Mouse (Mus musculus) cerebellum, adult 11-12 months (tissue): ENCODE data around the gene Abcd3.

Experiments used
- DNase-seq: peaks from one replicate; pipeline ENCODE4 v3.0.0; 2022

Abcd3 gene

GRCm38 (mm10) chr3:121814877-121815548, at the start of gene Abcd3:
Gene Abcd3 (minus strand): TSS chr3:121815302.
- peak; percentile 85 for DNase-seq

GRCm38 (mm10) chr3:121859142-121859541, 44.0 kb upstream of the Abcd3 start:
- no peak for DNase-seq

GRCm38 (mm10) chr3:121856131-121856530, 41.0 kb upstream of the Abcd3 start:
- DNase-seq: no peak

- no peak for DNase-seq
Measured at GRCm38 (mm10) chr3:121853781-121854520, 38.8 kb upstream of the Abcd3 start.

GRCm38 (mm10) chr3:121852074-121852826, 37.1 kb upstream of the Abcd3 start:
- no peak for DNase-seq

GRCm38 (mm10) chr3:121851006-121851405, 35.9 kb upstream of the Abcd3 start:
- no peak for DNase-seq

- no peak for DNase-seq
Measured at GRCm38 (mm10) chr3:121850381-121850780, 35.3 kb upstream of the Abcd3 start.

- no peak for DNase-seq
Measured at GRCm38 (mm10) chr3:121847296-121847695, 32.2 kb upstream of the Abcd3 start.

GRCm38 (mm10) chr3:121844658-121845057, 29.6 kb upstream of the Abcd3 start:
- DNase-seq: no peak

- DNase-seq: no peak
Measured at GRCm38 (mm10) chr3:121844013-121844412, 28.9 kb upstream of the Abcd3 start.

GRCm38 (mm10) chr3:121843254-121843653, 28.2 kb upstream of the Abcd3 start:
- no peak for DNase-seq

GRCm38 (mm10) chr3:121842306-121842860, 27.3 kb upstream of the Abcd3 start:
- DNase-seq: no peak

GRCm38 (mm10) chr3:121841412-121842014, 26.4 kb upstream of the Abcd3 start:
- no peak for DNase-seq

GRCm38 (mm10) chr3:121840351-121840750, 25.2 kb upstream of the Abcd3 start:
- DNase-seq: no peak

GRCm38 (mm10) chr3:121834732-121835131, 19.6 kb upstream of the Abcd3 start:
- no peak for DNase-seq

GRCm38 (mm10) chr3:121834250-121834649, 19.1 kb upstream of the Abcd3 start:
- DNase-seq: no peak

GRCm38 (mm10) chr3:121825092-121825491, 10.0 kb upstream of the Abcd3 start:
- no peak for DNase-seq

- DNase-seq: no peak
Measured at GRCm38 (mm10) chr3:121824319-121824718, 9.2 kb upstream of the Abcd3 start.

GRCm38 (mm10) chr3:121822643-121823042, 7.5 kb upstream of the Abcd3 start:
- no peak for DNase-seq

- DNase-seq: no peak
Measured at GRCm38 (mm10) chr3:121821559-121822143, 6.5 kb upstream of the Abcd3 start.

- DNase-seq: no peak
Measured at GRCm38 (mm10) chr3:121819693-121820200, 4.6 kb upstream of the Abcd3 start.

- DNase-seq: no peak
Measured at GRCm38 (mm10) chr3:121818736-121819396, 3.8 kb upstream of the Abcd3 start.
